Mouse (Mus musculus) spleen, adult 2 months (tissue): ENCODE results near the gene Gcc1. TPM values are rescaled to one million over a fixed set of nuclear protein-coding genes. Genes with fewer than 3 reads are reported as not detected.

ENCODE experiments used
- DNase-seq, 2 experiments: peaks; one replicate each; pipeline versions ENCODE4 v3.0.0 to v3.0.0-alpha.2; 2012 to 2021; ENCODE audit warnings: low spot score in 2 of 2, low read depth in 1 of 2
- H3K27ac ChIP-seq: fragments of 200-500 bp; 2 replicates; pipeline ENCODE4 v1.5.1; 2012; ENCODE audit warnings: low read length, inconsistent platforms; ENCODE audit not compliant: insufficient read depth
- H3K27me3 ChIP-seq: fragments of 200-500 bp; 2 replicates; pipeline ENCODE4 v1.6.1; 2012; ENCODE audit warnings: mild to moderate bottlenecking, moderate library complexity, low read length, inconsistent platforms; ENCODE audit not compliant: control insufficient read depth, insufficient read depth
- H3K36me3 ChIP-seq: fragments of 200-500 bp; 2 replicates; pipeline ENCODE4 v1.6.1; 2012; ENCODE audit warnings: mild to moderate bottlenecking, low read length, inconsistent platforms; ENCODE audit not compliant: control insufficient read depth, insufficient read depth
- H3K4me1 ChIP-seq: fragments of 200-500 bp; 2 replicates; pipeline ENCODE4 v1.6.1; 2011; ENCODE audit warnings: inconsistent platforms; ENCODE audit not compliant: control insufficient read depth, insufficient read depth, insufficient read length
- H3K4me3 ChIP-seq: fragments of 200-500 bp; 2 replicates; pipeline ENCODE4 v1.5.1; 2011; ENCODE audit warnings: mild to moderate bottlenecking, inconsistent platforms; ENCODE audit not compliant: insufficient read depth, insufficient read length; ENCODE audit errors: extremely low read depth
- CTCF ChIP-seq: fragments of 200-500 bp; IDR thresholded peaks from 2 replicates; pipeline ENCODE4 v1.5.1; 2011; ENCODE audit warnings: mild to moderate bottlenecking, inconsistent platforms; ENCODE audit not compliant: insufficient read depth, insufficient read length, insufficient replicate concordance; ENCODE audit errors: extremely low read depth
- POLR2A ChIP-seq: fragments of 200-500 bp; IDR thresholded peaks from 2 replicates; pipeline ENCODE4 v1.6.1; 2011; ENCODE audit warnings: low read depth, low read length, inconsistent platforms
- WGBS: fragments of 180-500 bp; shearing (Covaris S2); methylation state at CpG from one replicate; pipeline ENCODE4 v1.1.7; 2018; 5-methylcytosine and 5-hydroxymethylcytosine counted together
- polyA plus RNA-seq: library from polyadenylated mRNA; depleted of rRNA; stranded (reverse); fragments of >200 nt; gene quantifications from 2 replicates; pipeline ENCODE4 v1.2.3, GENCODE M21; 2012; rRNA removed

Gene Gcc1
- polyA plus RNA-seq: 5.1 and 5.4 TPM in 2 replicates

DNA sequence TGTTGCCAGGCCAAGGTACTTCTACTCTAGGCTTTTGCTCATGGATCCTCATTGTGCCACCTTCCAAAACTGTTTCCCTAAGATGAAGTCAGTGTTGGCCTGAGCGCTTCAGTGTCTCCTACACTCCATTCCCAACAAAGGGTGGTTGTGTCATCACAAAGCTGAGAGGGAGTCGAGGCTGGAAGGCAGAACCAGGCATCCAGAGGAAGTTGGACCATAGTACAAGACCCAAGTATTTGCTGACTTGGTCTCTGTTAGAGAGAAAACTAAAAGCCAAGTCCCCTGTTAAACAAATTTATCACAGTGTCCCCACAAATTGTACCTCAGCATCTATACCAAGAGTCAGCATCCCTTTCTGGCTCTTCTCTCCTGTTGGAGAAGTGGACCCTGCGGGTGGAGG lies at the start of gene Gcc1:
Gene Gcc1, minus strand, starts transcription at position 101 of the 400 bp plus-strand sequence.
- no peak for TF ChIP-seq POLR2A
- no peak for TF ChIP-seq CTCF
- DNase-seq: no peak
- 84% methylated on average over 3 of the region's 3 CpGs for WGBS
- H3K4me1 ChIP-seq: peaks cover 3% of the 10 kb centered on the region; the same call in 1 of the 2 replicates
- no peak within 1 kb of the TSS for H3K4me3 ChIP-seq
- H3K27me3 ChIP-seq: no peaks in the 10 kb centered on the region
- H3K36me3 ChIP-seq: peaks cover 13% of the 10 kb centered on the region
- H3K27ac ChIP-seq: no peak within 1 kb of the TSS

GRCm38 (mm10) chr6:28474839-28475238 lies 46.6 kb upstream of the Gcc1 start, which contains the start of gene Snd1:
TSS of gene Snd1 (plus strand) at chr6:28475139.
- Histone ChIP-seq H3K27me3 (no peaks in the 10 kb centered on the region), H3K36me3 (no peaks in the 10 kb centered on the region), H3K27ac (no peak within 1 kb of the TSS), H3K4me1 (peaks cover 4% of the 10 kb centered on the region; the same call in 1 of the 2 replicates), H3K4me3 (no peak within 1 kb of the TSS)
- 89% methylated on average over 5 of the region's 5 CpGs for WGBS
- no peak for TF ChIP-seq POLR2A
- TF ChIP-seq CTCF: no peak
- DNase-seq: no peak

- TF ChIP-seq POLR2A (no peak), CTCF (no peak)
- 94% methylated on average over 4 of the region's 4 CpGs for WGBS
- no peaks in the 10 kb centered on the region for H3K27me3 ChIP-seq
- no peak overlapping the region for H3K4me3 ChIP-seq
- no peak overlapping the region for H3K27ac ChIP-seq
- DNase-seq: no peak
- no peaks in the 10 kb centered on the region for H3K36me3 ChIP-seq
- 0 out of 2 replicates have a peak, but pooled peaks cover under 1% of the 10 kb centered on the region for H3K4me1 ChIP-seq
Measured at GRCm38 (mm10) chr6:28474211-28474610, 46.0 kb upstream of the Gcc1 start.

DNA sequence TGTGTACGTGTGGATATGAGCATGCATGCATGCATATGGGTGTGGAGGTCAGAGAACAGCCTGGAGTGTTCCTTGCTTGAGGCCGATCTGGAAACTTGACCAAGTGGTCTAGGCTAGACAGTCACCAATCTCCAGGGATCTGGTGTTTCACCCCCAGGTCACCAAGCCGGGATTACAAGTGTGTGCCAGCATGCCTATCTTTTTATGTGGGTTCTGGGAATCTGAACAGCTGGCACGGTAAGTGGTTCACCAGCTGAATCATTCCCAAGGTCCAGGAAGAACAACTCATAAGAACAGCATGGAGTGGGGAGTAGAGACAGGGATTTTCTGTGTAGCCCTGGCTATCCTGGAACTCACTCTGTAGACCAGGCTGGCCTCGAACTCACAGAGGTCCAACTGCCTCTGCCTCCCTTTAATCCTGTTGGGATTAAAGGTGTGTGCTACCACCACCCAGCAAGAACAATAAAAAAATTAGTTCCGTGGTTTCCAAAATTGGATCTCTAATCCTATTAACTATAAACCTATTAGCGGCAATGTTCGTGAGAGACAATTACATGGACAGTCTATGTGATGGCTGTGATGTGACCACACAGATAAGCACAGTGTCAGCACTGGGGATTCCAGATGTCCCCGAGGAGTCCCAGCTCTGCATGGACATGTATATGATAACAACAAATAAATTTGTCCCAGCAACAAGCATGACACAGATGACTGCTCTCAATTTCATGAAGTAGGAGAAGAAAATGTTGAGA lies 43.3 kb upstream of the Gcc1 start:
- Histone ChIP-seq H3K27ac (no peak overlapping the region), H3K4me1 (no peaks in the 10 kb centered on the region), H3K27me3 (no peaks in the 10 kb centered on the region), H3K4me3 (no peak overlapping the region), H3K36me3 (no peaks in the 10 kb centered on the region)
- 92% methylated on average over 9 of the region's 9 CpGs for WGBS
- no peak for DNase-seq
- no peak for TF ChIP-seq POLR2A
- TF ChIP-seq CTCF: no peak

- Histone ChIP-seq H3K27ac (no peak overlapping the region), H3K36me3 (no peaks in the 10 kb centered on the region), H3K4me3 (no peak overlapping the region), H3K27me3 (no peaks in the 10 kb centered on the region), H3K4me1 (no peaks in the 10 kb centered on the region)
- 79% methylated on average over 5 of the region's 5 CpGs for WGBS
- no peak for DNase-seq
- TF ChIP-seq POLR2A: no peak
- no peak for TF ChIP-seq CTCF
Measured at GRCm38 (mm10) chr6:28470621-28471020, 42.4 kb upstream of the Gcc1 start.

DNA sequence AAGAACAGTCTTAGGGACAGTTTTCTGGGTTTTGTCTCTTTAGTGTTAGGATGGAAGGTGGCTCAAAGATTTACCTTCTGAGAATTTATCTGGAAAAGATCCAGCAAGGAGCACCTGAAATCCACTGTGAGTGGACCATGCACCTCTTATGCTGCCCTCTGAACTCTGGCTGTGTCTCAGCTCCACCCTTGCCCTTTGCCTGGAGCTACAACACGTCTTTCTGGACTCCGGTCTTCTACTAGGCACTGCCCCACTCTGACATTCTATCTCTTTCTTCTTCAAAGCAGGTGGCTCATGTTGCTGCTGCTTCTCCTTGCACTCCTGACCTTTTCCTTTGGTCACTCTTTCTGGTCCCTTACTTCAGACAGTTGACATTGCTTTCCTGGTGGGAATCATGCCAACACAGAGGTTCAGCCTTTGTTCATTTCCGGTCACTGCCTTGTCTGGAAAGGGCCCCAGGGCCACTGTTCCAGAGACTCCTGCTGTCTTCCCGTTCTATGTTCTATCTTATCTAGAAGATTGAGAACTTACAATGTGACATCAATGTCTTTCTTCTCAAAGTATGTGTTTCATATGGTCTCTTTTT lies 41.9 kb upstream of the Gcc1 start:
- Histone ChIP-seq H3K27ac (no peak overlapping the region), H3K36me3 (no peaks in the 10 kb centered on the region), H3K4me1 (no peaks in the 10 kb centered on the region), H3K27me3 (no peaks in the 10 kb centered on the region), H3K4me3 (no peak overlapping the region)
- 86% methylated on average over 4 of the region's 4 CpGs for WGBS
- TF ChIP-seq CTCF (no peak), POLR2A (no peak)
- no peak for DNase-seq

DNA sequence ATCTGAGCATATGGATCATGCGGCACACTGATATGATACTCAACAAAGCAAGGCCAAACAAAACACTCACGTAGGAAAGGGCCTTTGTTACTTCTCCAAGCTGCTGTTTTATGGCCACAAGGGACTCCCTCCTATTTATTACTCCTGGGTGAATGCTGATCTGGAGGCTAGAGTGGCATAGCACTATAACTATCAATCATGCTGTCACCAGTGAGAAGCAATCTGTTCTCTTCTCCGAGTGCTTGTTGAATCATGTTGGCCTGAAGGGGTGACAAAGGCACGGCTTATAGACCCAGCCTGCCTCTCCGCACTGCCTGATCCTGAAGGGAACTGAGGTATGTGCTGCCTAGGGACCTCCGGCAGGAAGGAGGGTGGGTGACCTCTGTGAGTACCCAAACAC lies 36.4 kb upstream of the Gcc1 start:
- H3K27ac ChIP-seq: no peak overlapping the region
- H3K36me3 ChIP-seq: no peaks in the 10 kb centered on the region
- H3K4me3 ChIP-seq: no peak overlapping the region
- DNase-seq: no peak
- WGBS: 85% methylated on average over 6 of the region's 6 CpGs
- TF ChIP-seq CTCF (no peak), POLR2A (no peak)
- no peaks in the 10 kb centered on the region for H3K27me3 ChIP-seq
- no peaks in the 10 kb centered on the region for H3K4me1 ChIP-seq
